Mouse (Mus musculus) ovary, adult 18-20 months (tissue): ENCODE data around the gene Zfp384.
"Not testable (repeated sequence)": the region's sequence is repeated elsewhere in the genome, so short reads cannot be mapped to it uniquely, and the experiment has no call there.

Experiments used
- DNase-seq: peaks from one replicate; pipeline ENCODE4 v3.0.0; 2022; ENCODE audit warnings: low spot score, mixed read lengths

Zfp384 gene

GRCm38 (mm10) chr6:125017682-125018081 lies 8.7 kb downstream of the Zfp384 start:
- DNase-seq: no peak

GRCm38 (mm10) chr6:125030532-125030931 lies 21.6 kb downstream of the Zfp384 start:
- not testable (repeated sequence) for DNase-seq

GRCm38 (mm10) chr6:125031604-125032003 lies 22.7 kb downstream of the Zfp384 start:
- DNase-seq: no peak

- no peak for DNase-seq
Measured at GRCm38 (mm10) chr6:125038666-125039065, 29.7 kb downstream of the Zfp384 start.

GRCm38 (mm10) chr6:125039131-125039530 lies 30.2 kb downstream of the Zfp384 start:
- DNase-seq: no peak

- DNase-seq: peak; percentile 88
Measured at GRCm38 (mm10) chr6:125039533-125040153, 30.7 kb downstream of the Zfp384 start, which contains the start of gene Ing4. Gene Ing4 (plus strand): TSS chr6:125039760.

- no peak for DNase-seq
Measured at GRCm38 (mm10) chr6:125040221-125040620, 31.3 kb downstream of the Zfp384 start.

- no peak for DNase-seq
Measured at GRCm38 (mm10) chr6:125041047-125041446, 32.1 kb downstream of the Zfp384 start.

GRCm38 (mm10) chr6:125042081-125042480 lies 33.1 kb downstream of the Zfp384 start:
- DNase-seq: no peak

GRCm38 (mm10) chr6:125046691-125047090 lies 37.7 kb downstream of the Zfp384 start:
- peak; percentile 36 for DNase-seq

- no peak for DNase-seq
Measured at GRCm38 (mm10) chr6:125049678-125050077, 40.7 kb downstream of the Zfp384 start, which contains the start of gene Acrbp. Gene Acrbp (plus strand): TSS chr6:125049689.

GRCm38 (mm10) chr6:125051237-125051636 lies 42.3 kb downstream of the Zfp384 start:
- no peak for DNase-seq

GRCm38 (mm10) chr6:125061493-125061892 lies 52.5 kb downstream of the Zfp384 start:
- no peak for DNase-seq

- DNase-seq: no peak
Measured at GRCm38 (mm10) chr6:125062511-125062910, 53.6 kb downstream of the Zfp384 start.

- no peak for DNase-seq
Measured at GRCm38 (mm10) chr6:125063906-125064305, 55.0 kb downstream of the Zfp384 start.

- not testable (repeated sequence) for DNase-seq
Measured at GRCm38 (mm10) chr6:125065223-125065622, 56.3 kb downstream of the Zfp384 start.

- no peak for DNase-seq
Measured at GRCm38 (mm10) chr6:125067571-125067995, 58.6 kb downstream of the Zfp384 start, which contains the start of gene Lpar5. Gene Lpar5 (plus strand): TSS chr6:125067920.

- DNase-seq: no peak
Measured at GRCm38 (mm10) chr6:125071170-125071895, 62.4 kb downstream of the Zfp384 start.

GRCm38 (mm10) chr6:125071896-125072279 lies 62.9 kb downstream of the Zfp384 start:
- no peak for DNase-seq

GRCm38 (mm10) chr6:125073825-125074224 lies 64.9 kb downstream of the Zfp384 start:
- DNase-seq: no peak

GRCm38 (mm10) chr6:125081394-125081793 lies 72.4 kb downstream of the Zfp384 start:
- no peak for DNase-seq

- DNase-seq: peak; percentile 88
Measured at GRCm38 (mm10) chr6:125081797-125082560, 73.0 kb downstream of the Zfp384 start.
